Mouse (Mus musculus) Patski (cell line): ENCODE measurements around the gene Adnp. TPM values are rescaled to one million over a fixed set of nuclear protein-coding genes. Genes with fewer than 3 reads are reported as not detected.

Source experiments
- ATAC-seq: fragments of 100-300 bp; one replicate; pipeline ENCODE4 v1.8.0; 2021
- CTCF ChIA-PET: fragments of 350-600 bp; sonication (Branson Sonifier 250); formaldehyde crosslinking; loops from one replicate; lab custom pipeline; 2022; ENCODE audit warnings: inconsistent platforms; lab: Charles Lee
- POLR2A ChIA-PET: fragments of 350-600 bp; sonication (Branson Sonifier 250); formaldehyde crosslinking; loops from one replicate; lab custom pipeline; 2022; ENCODE audit warnings: antibody characterized with exemption, inconsistent platforms; lab: Charles Lee
- DNase-seq: peaks from one replicate; pipeline ENCODE4 v3.0.0-alpha.2; 2011; ENCODE audit warnings: low read depth, low spot score
- H3K27me3 ChIP-seq: fragments of 371-371 bp; one replicate; pipeline ENCODE4 v1.5.1; 2021
- CTCF ChIP-seq: fragments of 100-300 bp; IDR thresholded peaks from one replicate; pipeline ENCODE4 v1.5.1; 2021
- in situ Hi-C: fragments of 300-500 bp; cut with MboI; formaldehyde crosslinking; loops from 3 replicates; pipeline ENCODE4 v1.11.1; 2018; ENCODE audit warnings: low pct_unique_long_range_greater_than_20kb, mixed read lengths
- polyA plus RNA-seq: library from polyadenylated mRNA; unstranded; gene quantifications from one replicate; pipeline ENCODE4 v1.2.3, GENCODE M21; 2021

Gene Adnp
- polyA plus RNA-seq, 1 experiment from 2014 or later, result 18.6 TPM

DNA sequence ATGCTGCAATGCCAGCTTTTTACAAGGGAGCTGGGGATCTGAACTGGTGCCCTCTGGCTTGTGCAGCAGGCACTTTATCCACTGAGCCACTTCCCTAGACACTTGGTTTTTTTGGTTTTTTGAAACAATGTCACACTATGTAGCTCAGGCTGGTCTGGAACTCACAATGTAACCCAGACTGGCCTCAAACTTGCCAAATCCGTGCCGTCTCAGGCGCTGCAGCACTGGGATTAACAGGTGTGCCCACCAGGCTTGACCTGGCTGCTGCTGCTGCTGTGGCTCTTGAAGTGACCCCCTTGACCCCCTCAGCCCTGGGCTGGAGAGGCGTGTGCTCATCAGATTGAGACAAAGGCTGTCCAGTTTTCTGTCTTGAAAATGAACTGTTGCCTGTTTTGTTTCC lies 31.4 kb upstream of the Adnp start:
- ChIA-PET CTCF (no interaction called here), POLR2A (interaction anchor here (0.7 kb wide), 1 partner anchor 9 kb away, joined by 3 read pairs; no protein-coding TSS in a partner anchor)
- DNase-seq (no peak), ATAC-seq (no peak)
- H3K27me3 ChIP-seq, result no peaks in the 10 kb centered on the region
- in situ Hi-C loops, result no loop called here
- no peak for TF ChIP-seq CTCF

DNA sequence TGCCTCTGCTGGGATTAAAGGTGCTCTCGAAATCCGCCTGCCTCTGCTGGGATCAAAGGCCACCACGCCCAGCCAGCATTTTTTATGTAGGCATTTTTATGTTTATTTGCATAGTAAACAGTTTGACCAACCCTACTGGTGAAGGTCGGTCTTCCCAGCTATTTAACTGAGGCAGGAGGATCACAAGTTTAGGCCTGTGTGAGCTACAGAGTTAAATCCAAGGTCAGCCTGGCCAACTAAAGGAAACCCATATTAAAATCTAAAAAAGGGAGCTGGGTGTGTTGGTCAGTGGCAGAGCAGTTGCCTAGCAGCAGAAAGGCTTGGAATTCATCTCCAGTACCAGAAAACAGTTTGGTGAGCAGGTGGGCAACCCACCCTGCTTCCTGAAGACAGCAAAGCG lies 26.4 kb upstream of the Adnp start:
- DNase-seq (no peak), ATAC-seq (no peak)
- in situ Hi-C loops, result no loop called here
- H3K27me3 ChIP-seq, result no peaks in the 10 kb centered on the region
- ChIA-PET POLR2A (no interaction called here), CTCF (no interaction called here)
- TF ChIP-seq CTCF, result no peak

DNA sequence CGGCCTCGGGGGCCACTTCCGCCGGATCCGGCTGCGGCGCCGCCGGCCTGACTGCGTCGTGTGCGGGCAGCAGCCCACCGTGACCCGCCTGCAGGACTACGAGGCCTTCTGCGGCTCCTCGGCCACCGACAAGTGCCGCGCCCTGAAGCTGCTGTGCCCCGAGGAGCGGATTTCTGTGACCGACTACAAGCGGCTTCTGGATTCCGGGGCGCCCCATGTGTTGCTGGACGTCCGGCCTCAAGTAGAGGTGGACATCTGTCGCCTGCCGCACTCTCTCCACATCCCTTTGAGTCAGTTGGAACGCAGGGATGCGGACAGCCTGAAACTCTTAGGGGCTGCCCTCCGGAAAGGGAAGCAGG lies 24.5 kb upstream of the Adnp start:
- ChIA-PET POLR2A (no interaction called here), CTCF (interaction anchor here (1.1 kb wide), 1 partner anchor 9 kb away, joined by 3 read pairs; no protein-coding TSS in a partner anchor)
- in situ Hi-C loops, result no loop called here
- ATAC-seq (no peak), DNase-seq (no peak)
- no peak for TF ChIP-seq CTCF
- H3K27me3 ChIP-seq, result no peaks in the 10 kb centered on the region

DNA sequence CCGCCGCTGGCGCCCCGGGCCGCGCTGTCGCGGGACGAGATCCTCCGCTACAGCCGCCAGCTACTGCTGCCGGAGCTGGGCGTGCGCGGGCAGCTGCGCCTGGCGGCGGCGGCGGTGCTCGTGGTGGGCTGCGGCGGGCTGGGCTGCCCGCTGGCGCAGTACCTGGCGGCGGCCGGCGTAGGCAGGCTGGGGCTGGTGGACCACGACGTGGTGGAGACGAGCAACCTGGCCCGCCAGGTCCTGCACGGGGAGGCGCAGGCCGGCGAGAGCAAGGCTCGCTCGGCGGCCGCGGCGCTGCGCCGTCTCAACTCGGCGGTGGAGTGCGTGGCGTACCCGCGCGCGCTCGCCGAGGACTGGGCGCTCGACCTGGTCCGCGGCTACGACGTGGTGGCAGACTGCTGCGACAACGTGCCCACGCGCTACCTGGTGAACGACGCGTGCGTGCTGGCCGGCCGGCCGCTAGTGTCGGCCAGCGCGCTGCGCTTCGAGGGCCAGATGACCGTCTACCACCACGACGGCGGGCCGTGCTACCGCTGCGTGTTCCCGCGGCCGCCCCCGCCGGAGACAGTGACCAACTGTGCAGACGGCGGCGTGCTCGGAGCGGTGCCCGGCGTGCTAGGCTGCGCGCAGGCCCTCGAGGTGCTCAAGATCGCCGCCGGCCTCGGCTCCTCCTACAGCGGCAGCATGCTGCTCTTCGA lies 24.0 kb upstream of the Adnp start:
- ATAC-seq, result peak; percentile 32
- no peaks in the 10 kb centered on the region for H3K27me3 ChIP-seq
- CTCF ChIA-PET, result no interaction called here
- TF ChIP-seq CTCF, result no peak
- in situ Hi-C loops, result no loop called here
- POLR2A ChIA-PET, result no interaction called here
- no peak for DNase-seq

DNA sequence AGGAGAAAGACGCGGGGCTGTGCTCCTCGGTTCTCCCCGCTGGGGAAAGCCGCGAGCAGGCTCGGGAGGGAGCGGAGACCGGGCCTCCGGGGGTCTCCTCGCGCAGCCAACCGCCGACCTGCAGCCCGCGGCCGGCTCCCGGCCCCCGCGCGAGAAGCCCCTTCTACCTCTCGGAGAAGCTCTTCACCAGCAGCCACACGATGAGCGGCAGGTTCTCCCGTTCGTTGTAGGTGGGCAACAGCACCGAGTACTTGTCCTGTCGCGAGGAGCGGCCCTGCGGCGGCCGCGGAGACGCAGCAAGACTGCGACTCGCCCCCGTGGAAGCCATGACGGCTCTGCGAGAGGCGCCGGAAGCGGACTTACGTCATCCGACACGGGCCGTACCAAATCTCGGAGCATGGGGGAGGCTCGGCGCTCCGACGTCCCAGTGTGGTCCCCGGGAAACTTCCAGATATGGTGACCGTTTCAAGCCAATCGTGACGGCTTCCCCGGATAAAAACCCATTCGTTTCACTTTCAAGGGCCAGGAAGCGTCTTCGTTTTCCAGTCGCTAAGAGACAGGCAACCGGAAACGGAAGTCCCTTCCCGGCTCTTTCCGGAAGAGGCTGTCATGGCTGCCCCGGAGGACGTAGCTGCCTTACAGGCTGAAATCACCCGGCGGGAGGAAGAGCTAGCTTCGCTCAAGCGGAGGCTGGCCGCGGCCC lies 23.3 kb upstream of the Adnp start, which contains the start of the genes Gm20716, Dpm1 and Mocs3:
TSS of gene Gm20716 (minus strand) at position 339 of the 703 bp plus-strand sequence.
TSS of gene Dpm1 (minus strand) at position 566 of the 703 bp plus-strand sequence.
TSS of gene Mocs3 (plus strand) at position 597 of the 703 bp plus-strand sequence.
- ChIA-PET CTCF (interaction anchor here (1.7 kb wide), 1 partner anchor 15 kb away, joined by 4 read pairs; no protein-coding TSS in a partner anchor), POLR2A (interaction anchor here (0.6 kb wide), 1 partner anchor 165 kb away, joined by 3 read pairs; no protein-coding TSS in a partner anchor)
- TF ChIP-seq CTCF, result no peak
- in situ Hi-C loops, result no loop called here
- H3K27me3 ChIP-seq, result no peaks in the 10 kb centered on the region
- ATAC-seq, result peak; percentile 80
- peak; percentile 63 for DNase-seq

DNA sequence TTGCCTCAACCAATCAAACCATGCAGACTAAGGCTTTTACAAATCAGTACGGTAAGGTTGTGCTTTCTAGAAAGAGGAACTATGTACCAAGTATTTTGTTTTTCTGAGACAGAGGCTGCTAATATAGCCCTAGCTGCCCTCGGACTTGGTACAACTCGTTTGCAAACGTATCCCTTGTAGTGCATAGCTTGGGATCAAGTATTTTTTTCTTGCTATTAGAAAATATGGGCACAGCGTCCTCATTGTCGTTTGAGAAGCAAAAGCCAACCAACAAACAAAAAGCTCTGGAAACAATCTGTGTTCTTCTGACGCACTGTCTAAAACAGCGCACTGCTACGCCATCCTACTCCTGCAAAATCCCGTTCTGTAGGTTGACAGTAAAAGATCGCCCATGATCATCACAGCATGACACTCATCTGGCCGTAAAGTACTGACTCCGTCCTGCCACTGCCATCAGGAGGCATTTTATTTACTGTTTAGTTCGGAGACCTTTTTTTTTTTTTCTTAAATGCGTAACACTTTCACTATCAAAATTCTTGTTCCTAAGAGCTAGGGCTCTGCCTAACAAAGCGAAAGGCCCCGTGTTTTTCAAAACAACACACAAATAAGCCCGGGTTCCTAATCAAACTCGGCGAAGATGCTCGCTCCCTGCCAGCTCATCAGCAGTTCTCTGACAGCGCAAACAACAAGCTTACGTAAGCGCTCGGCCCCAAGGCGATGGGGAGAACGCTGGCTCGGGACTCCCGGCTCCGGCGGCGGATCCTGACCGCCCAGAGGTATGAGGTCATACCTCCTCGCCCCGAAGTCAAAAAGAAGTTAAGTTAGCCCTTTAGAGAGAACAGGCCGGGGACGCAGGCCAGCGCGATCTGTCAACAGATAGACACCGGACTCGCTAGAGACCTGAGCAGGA lies 22.5 kb upstream of the Adnp start:
- POLR2A ChIA-PET, result interaction anchor here (0.6 to 0.7 kb wide), 2 partner anchors 159 to 165 kb away, joined by 3 read pairs; no protein-coding TSS in a partner anchor
- DNase-seq (no peak), ATAC-seq (peak; percentile 31)
- no peaks in the 10 kb centered on the region for H3K27me3 ChIP-seq
- no peak for TF ChIP-seq CTCF
- CTCF ChIA-PET, result interaction anchor here (1.7 kb wide), 1 partner anchor 15 kb away, joined by 4 read pairs; no protein-coding TSS in a partner anchor
- in situ Hi-C loops, result no loop called here

DNA sequence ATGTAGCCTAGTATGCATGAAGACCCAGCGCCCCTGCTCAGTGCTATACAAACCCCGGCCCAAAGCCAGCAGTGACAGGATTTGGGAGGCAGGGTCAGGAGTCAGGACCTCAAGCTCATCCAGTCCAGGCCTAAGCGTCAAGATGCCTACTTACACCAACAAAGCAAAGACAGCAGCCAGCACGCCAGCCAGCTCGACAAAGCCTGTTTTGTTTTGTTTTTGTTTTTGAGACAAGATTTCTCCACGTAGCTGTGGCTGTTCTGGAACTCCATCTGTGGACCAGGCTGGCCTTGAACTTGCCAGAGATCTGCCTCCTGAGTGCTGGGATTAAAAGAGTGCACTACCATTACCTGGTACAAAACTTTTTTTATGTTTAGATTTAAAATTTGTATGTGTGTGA lies 16.4 kb upstream of the Adnp start:
- DNase-seq (no peak), ATAC-seq (no peak)
- CTCF ChIA-PET, result no interaction called here
- TF ChIP-seq CTCF, result no peak
- no peaks in the 10 kb centered on the region for H3K27me3 ChIP-seq
- in situ Hi-C loops, result no loop called here
- POLR2A ChIA-PET, result no interaction called here

DNA sequence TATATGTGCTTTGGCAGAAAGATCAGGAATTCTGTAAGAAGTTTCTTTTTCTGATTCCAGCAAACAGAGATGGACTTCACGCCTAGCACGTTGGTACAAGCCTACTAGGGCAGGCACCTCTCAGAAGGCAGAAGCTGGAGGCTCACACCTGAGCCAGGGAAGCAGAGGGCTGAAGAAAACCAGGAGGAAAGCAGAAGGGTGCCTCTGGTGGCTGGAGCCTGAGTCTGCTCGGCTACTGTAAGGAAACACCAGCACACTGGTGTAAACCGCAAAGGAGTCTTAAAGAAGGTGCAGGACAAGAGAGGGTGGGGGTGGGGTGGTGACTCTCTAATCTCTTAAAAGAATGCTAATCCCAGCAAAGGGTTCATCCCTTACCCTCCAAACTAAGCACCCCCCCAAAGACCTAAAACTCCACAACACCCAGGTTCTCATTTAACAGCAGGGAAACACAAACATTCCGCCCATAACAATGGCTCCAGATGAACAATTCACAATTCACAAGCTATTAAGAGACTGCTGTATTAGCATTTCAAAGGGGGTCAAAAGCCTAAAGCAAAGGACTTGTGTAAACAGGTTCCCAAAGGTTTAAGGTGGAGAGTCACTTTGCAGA lies 7.0 kb upstream of the Adnp start:
- POLR2A ChIA-PET, result no interaction called here
- no peaks in the 10 kb centered on the region for H3K27me3 ChIP-seq
- DNase-seq, result no peak
- TF ChIP-seq CTCF, result peak; percentile 27
- no peak for ATAC-seq
- CTCF ChIA-PET, result interaction anchor here (0.8 to 1.5 kb wide), 5 partner anchors 11 to 98 kb away, joined by 3 to 5 read pairs (median 4); no protein-coding TSS in a partner anchor
- in situ Hi-C loops, result no loop called here

DNA sequence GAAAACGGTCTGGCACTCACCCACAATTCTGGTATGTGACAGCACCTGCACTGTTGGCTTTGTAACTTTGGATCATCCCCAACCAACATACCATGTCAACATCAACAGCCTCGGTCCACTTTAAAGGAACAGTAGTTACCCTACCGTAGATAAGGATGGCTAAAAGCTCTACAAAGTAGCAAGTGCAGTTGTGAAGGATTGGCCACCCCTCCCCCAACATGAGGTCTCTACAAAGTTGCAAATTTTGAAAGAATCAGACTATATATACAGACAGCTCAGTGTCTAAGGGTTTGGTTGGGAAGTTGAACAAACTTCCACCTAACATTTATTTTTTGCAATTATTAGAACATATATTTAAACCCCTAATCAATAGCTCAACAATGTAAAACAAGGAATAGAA lies 971 bp upstream of the Adnp start:
- no peak for ATAC-seq
- ChIA-PET POLR2A (interaction anchor here (1.1 to 1.4 kb wide), 2 partner anchors 14 to 128 kb away, joined by 3 read pairs; no protein-coding TSS in a partner anchor), CTCF (interaction anchor here (0.9 to 2.0 kb wide), 7 partner anchors 10 to 93 kb away, joined by 3 to 8 read pairs (median 5); no protein-coding TSS in a partner anchor)
- in situ Hi-C loops, result no loop called here
- no peak for DNase-seq
- TF ChIP-seq CTCF, result no peak
- H3K27me3 ChIP-seq, result no peaks in the 10 kb centered on the region
